Mouse (Mus musculus): ENCODE measurements at regions not wholly inside any gene's neighbourhood (a gene's known extent, or its start where the extent isn't known, plus 50 kb on each side); places are given as distances from the start of the nearest gene placed in this dataset.

DNA sequence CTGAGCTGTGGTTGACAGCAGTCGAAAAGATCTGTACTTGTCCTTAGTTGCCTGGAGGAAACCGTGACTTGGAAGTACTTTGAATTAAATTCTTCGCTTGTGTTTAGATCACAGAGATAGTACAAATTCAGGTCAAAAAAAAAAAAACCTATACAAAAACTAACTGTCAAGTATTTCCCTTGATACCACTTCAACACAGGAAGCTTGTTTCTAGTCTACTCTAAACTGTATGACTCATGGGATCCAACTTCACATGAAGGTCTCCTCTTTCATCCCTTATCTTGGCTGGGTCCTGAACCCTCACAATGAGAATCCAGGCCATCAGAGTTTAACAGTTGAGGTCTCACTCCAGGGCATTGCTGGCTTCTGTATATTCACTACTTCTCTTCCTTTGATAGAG lies 54.8 kb downstream of the Tmem30b start:
- 66% methylated on average over 3 of the region's 3 CpGs for WGBS

GRCm38 (mm10) chr12:73482858-73483257 lies 63.3 kb downstream of the Tmem30b start:
- no peak overlapping the region for H3K27ac ChIP-seq (ENCODE audit: low read length)
- no peaks in the 10 kb centered on the region for H3K36me3 ChIP-seq (ENCODE audit: control insufficient read depth, insufficient read depth, low read length)
- H3K4me1 ChIP-seq (ENCODE audit: control insufficient read depth, insufficient read depth, low read length), result no peaks in the 10 kb centered on the region
- H3K9ac ChIP-seq (ENCODE audit: low read length), result no peak overlapping the region
- 88% methylated on average over 2 of the region's 2 CpGs for WGBS
- H3K27me3 ChIP-seq (ENCODE audit: control insufficient read depth, insufficient read depth, low read length), result 0 out of 2 replicates have a peak, but pooled peaks cover 3% of the 10 kb centered on the region
- no peak overlapping the region for H3K4me3 ChIP-seq (replicated peaks; ENCODE audit: low read length)
- no peak for ATAC-seq (ENCODE audit: insufficient read depth, low FRiP score)
- H3K4me2 ChIP-seq (ENCODE audit: low read depth, low read length), result no peak overlapping the region
- no peaks in the 10 kb centered on the region for H3K9me3 ChIP-seq (replicated peaks; ENCODE audit: control insufficient read depth, low read length)

More for the DNA sequence above, 54.8 kb downstream of the Tmem30b start:
- Histone ChIP-seq H3K4me2 (ENCODE audit: low read depth, low read length) (no peak overlapping the region), H3K9me3 (replicated peaks; ENCODE audit: control insufficient read depth, low read length) (no peaks in the 10 kb centered on the region), H3K27me3 (ENCODE audit: control insufficient read depth, insufficient read depth, low read length) (no peaks in the 10 kb centered on the region), H3K4me3 (replicated peaks; ENCODE audit: low read length) (no peak overlapping the region), H3K4me1 (ENCODE audit: control insufficient read depth, insufficient read depth, low read length) (no peaks in the 10 kb centered on the region), H3K9ac (ENCODE audit: low read length) (no peak overlapping the region), H3K27ac (ENCODE audit: low read length) (no peak overlapping the region), H3K36me3 (ENCODE audit: control insufficient read depth, insufficient read depth, low read length) (no peaks in the 10 kb centered on the region)
- no peak for ATAC-seq (ENCODE audit: insufficient read depth, low FRiP score)

DNA sequence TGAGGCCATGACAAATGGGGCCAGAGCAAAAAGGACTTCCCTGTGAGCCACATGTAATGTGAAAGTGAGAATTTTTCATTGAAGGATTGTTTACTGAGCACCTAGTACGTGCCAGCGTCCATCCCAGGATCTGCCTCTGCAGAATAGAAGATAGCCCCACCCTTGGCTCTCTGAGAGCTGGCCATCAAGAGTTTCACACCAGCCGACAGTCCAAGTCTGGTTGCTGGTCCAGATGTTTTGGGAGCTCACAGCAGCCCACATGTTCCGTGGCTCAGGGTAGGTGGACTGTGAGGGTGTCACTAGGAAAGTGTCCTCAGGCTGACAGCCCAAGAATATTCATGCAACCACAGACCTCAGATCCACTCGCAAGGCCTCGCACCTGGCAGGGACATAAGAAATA lies 63.9 kb downstream of the Tmem30b start:
- WGBS, result 82% methylated on average over 6 of the region's 6 CpGs
- no peaks in the 10 kb centered on the region for H3K36me3 ChIP-seq (ENCODE audit: control insufficient read depth, insufficient read depth, low read length)
- no peaks in the 10 kb centered on the region for H3K9me3 ChIP-seq (replicated peaks; ENCODE audit: control insufficient read depth, low read length)
- no peak for ATAC-seq (ENCODE audit: insufficient read depth, low FRiP score)
- H3K27me3 ChIP-seq (ENCODE audit: control insufficient read depth, insufficient read depth, low read length), result 0 out of 2 replicates have a peak, but pooled peaks cover 3% of the 10 kb centered on the region
- no peak overlapping the region for H3K9ac ChIP-seq (ENCODE audit: low read length)
- H3K4me2 ChIP-seq (ENCODE audit: low read depth, low read length), result no peak overlapping the region
- no peaks in the 10 kb centered on the region for H3K4me1 ChIP-seq (ENCODE audit: control insufficient read depth, insufficient read depth, low read length)
- H3K4me3 ChIP-seq (replicated peaks; ENCODE audit: low read length), result no peak overlapping the region
- no peak overlapping the region for H3K27ac ChIP-seq (ENCODE audit: low read length)

DNA sequence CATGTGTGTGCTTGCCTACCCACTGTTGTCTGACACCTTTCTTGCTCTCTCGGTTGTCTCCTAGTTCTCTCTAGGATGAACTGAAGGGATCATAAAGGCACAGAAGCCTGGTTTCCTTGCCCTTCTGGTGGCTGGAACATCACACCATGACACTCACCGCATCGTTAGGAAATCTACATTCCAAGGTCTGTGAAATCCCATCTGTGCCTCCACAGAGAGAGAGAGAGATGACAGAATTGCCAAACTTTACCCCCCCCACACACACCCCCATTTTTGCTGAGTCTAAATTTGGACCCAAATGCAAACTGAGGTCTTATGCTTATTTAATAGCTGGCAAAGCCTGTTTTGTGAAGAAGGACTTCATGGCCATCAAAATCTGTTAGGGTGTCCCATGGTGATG lies 64.5 kb downstream of the Tmem30b start:
- H3K27me3 ChIP-seq (ENCODE audit: control insufficient read depth, insufficient read depth, low read length), result 0 out of 2 replicates have a peak, but pooled peaks cover 3% of the 10 kb centered on the region
- H3K4me2 ChIP-seq (ENCODE audit: low read depth, low read length), result no peak overlapping the region
- H3K27ac ChIP-seq (ENCODE audit: low read length), result no peak overlapping the region
- H3K9me3 ChIP-seq (replicated peaks; ENCODE audit: control insufficient read depth, low read length), result no peaks in the 10 kb centered on the region
- no peak for ATAC-seq (ENCODE audit: insufficient read depth, low FRiP score)
- no peaks in the 10 kb centered on the region for H3K36me3 ChIP-seq (ENCODE audit: control insufficient read depth, insufficient read depth, low read length)
- 84% methylated on average over 3 of the region's 3 CpGs for WGBS
- no peak overlapping the region for H3K9ac ChIP-seq (ENCODE audit: low read length)
- no peak overlapping the region for H3K4me3 ChIP-seq (replicated peaks; ENCODE audit: low read length)
- H3K4me1 ChIP-seq (ENCODE audit: control insufficient read depth, insufficient read depth, low read length), result no peaks in the 10 kb centered on the region; the same call in 1 of the 2 replicates

DNA sequence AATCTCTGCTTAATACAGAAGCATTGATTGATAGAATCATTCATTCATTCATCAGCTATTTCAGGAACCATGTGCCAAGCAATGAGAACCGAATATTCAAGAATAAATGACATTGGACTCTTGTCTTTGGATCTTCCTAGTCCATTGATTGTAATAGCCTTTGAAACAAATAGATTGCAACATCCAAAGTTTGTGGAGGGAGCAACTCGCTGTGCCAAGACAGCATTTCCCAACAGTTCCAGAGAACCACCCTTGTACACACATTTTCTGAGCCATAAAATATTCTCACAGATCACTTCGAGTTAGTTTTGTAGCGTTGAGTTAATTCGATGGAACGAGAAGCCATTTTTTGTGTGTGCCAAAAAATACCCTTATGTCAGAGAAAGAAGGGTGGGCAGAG lies 65.0 kb downstream of the Tmem30b start:
- no peak overlapping the region for H3K27ac ChIP-seq (ENCODE audit: low read length)
- H3K4me3 ChIP-seq (replicated peaks; ENCODE audit: low read length), result no peak overlapping the region
- no peaks in the 10 kb centered on the region for H3K36me3 ChIP-seq (ENCODE audit: control insufficient read depth, insufficient read depth, low read length)
- no peak overlapping the region for H3K4me2 ChIP-seq (ENCODE audit: low read depth, low read length)
- 0 out of 2 replicates have a peak, but pooled peaks cover 3% of the 10 kb centered on the region for H3K27me3 ChIP-seq (ENCODE audit: control insufficient read depth, insufficient read depth, low read length)
- no peak overlapping the region for H3K9ac ChIP-seq (ENCODE audit: low read length)
- 89% methylated on average over 6 of the region's 6 CpGs for WGBS
- ATAC-seq (ENCODE audit: insufficient read depth, low FRiP score), result no peak
- peaks cover 5% of the 10 kb centered on the region; the same call in 1 of the 2 replicates for H3K4me1 ChIP-seq (ENCODE audit: control insufficient read depth, insufficient read depth, low read length)
- H3K9me3 ChIP-seq (replicated peaks; ENCODE audit: control insufficient read depth, low read length), result no peaks in the 10 kb centered on the region

- H3K9ac ChIP-seq (ENCODE audit: low read length), result no peak overlapping the region
- no peak for ATAC-seq (ENCODE audit: insufficient read depth, low FRiP score)
- WGBS, result 91% methylated on average over 6 of the region's 6 CpGs
- H3K27ac ChIP-seq (ENCODE audit: low read length), result no peak overlapping the region
- H3K36me3 ChIP-seq (ENCODE audit: control insufficient read depth, insufficient read depth, low read length), result no peaks in the 10 kb centered on the region
- H3K27me3 ChIP-seq (ENCODE audit: control insufficient read depth, insufficient read depth, low read length), result 0 out of 2 replicates have a peak, but pooled peaks cover 3% of the 10 kb centered on the region
- H3K4me1 ChIP-seq (ENCODE audit: control insufficient read depth, insufficient read depth, low read length), result peaks cover 5% of the 10 kb centered on the region; the same call in 1 of the 2 replicates
- no peaks in the 10 kb centered on the region for H3K9me3 ChIP-seq (replicated peaks; ENCODE audit: control insufficient read depth, low read length)
- no peak overlapping the region for H3K4me2 ChIP-seq (ENCODE audit: low read depth, low read length)
- no peak overlapping the region for H3K4me3 ChIP-seq (replicated peaks; ENCODE audit: low read length)
Observed at GRCm38 (mm10) chr12:73480610-73480971, 65.6 kb downstream of the Tmem30b start.

DNA sequence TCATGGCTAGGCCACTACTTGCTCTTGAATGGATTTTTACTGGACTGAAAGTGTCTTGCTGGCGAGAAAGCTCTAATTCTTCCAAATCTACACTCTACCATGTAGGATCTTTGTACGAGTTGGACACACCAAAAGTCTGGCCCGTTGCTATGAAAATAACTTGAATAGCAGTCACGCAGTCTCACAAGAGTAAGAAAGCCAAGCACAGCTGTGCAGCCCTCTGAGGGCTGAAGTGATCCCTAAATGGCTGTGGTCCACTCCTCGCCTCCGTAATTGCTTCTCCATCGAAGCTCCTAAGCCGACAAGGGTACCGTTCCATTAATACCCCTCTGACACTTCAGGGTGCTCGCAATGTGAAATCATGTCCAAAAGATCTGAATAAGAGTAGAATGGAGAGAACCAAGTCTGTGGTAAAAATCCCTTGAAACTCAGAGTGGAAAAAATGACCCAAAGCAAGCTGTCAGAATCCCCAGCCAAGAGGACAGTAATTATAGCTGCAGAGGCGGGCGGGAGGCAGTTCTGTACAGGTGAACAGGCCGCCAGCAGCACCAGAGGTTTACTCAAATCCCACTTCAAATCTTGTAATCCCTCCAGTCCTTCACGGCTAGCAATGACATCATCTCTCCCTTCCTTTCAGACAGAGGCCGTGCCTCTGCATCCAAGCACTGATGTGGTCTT lies 66.1 kb downstream of the Tmem30b start:
- Histone ChIP-seq H3K27ac (ENCODE audit: low read length) (no peak overlapping the region), H3K9me3 (replicated peaks; ENCODE audit: control insufficient read depth, low read length) (no peaks in the 10 kb centered on the region), H3K4me3 (replicated peaks; ENCODE audit: low read length) (no peak overlapping the region), H3K4me2 (ENCODE audit: low read depth, low read length) (no peak overlapping the region), H3K4me1 (ENCODE audit: control insufficient read depth, insufficient read depth, low read length) (peaks cover 5% of the 10 kb centered on the region; the same call in 1 of the 2 replicates), H3K27me3 (ENCODE audit: control insufficient read depth, insufficient read depth, low read length) (0 out of 2 replicates have a peak, but pooled peaks cover 3% of the 10 kb centered on the region), H3K36me3 (ENCODE audit: control insufficient read depth, insufficient read depth, low read length) (no peaks in the 10 kb centered on the region), H3K9ac (ENCODE audit: low read length) (no peak overlapping the region)
- no peak for ATAC-seq (ENCODE audit: insufficient read depth, low FRiP score)
- 83% methylated on average over 15 of the region's 15 CpGs for WGBS

DNA sequence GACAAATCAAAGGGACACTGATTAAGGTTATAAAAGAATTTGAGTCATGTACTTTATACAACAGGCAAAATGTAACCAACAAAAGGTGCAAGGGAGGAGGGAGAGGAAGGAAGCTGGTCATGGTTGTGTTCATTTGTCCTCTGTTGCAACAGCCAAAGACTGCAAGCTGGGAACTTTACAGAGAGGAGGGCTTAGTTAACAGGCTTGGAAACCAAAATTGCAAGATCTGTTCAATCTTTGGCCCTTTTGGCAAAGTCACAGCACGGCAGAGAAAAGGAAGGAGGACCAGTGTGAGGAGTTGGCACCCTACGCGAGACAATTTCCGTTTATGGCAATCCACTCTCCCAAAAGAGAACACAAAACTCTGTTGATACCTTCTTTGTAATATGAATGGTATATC lies 67.6 kb downstream of the Tmem30b start:
- H3K4me1 ChIP-seq (ENCODE audit: control insufficient read depth, insufficient read depth, low read length), result peaks cover 5% of the 10 kb centered on the region; the same call in 1 of the 2 replicates
- H3K27me3 ChIP-seq (ENCODE audit: control insufficient read depth, insufficient read depth, low read length), result 0 out of 2 replicates have a peak, but pooled peaks cover 3% of the 10 kb centered on the region
- no peaks in the 10 kb centered on the region for H3K9me3 ChIP-seq (replicated peaks; ENCODE audit: control insufficient read depth, low read length)
- H3K27ac ChIP-seq (ENCODE audit: low read length), result no peak overlapping the region
- H3K4me2 ChIP-seq (ENCODE audit: low read depth, low read length), result no peak overlapping the region
- no peak overlapping the region for H3K9ac ChIP-seq (ENCODE audit: low read length)
- ATAC-seq (ENCODE audit: insufficient read depth, low FRiP score), result no peak
- 89% methylated on average over 4 of the region's 4 CpGs for WGBS
- H3K4me3 ChIP-seq (replicated peaks; ENCODE audit: low read length), result no peak overlapping the region
- no peaks in the 10 kb centered on the region for H3K36me3 ChIP-seq (ENCODE audit: control insufficient read depth, insufficient read depth, low read length)

DNA sequence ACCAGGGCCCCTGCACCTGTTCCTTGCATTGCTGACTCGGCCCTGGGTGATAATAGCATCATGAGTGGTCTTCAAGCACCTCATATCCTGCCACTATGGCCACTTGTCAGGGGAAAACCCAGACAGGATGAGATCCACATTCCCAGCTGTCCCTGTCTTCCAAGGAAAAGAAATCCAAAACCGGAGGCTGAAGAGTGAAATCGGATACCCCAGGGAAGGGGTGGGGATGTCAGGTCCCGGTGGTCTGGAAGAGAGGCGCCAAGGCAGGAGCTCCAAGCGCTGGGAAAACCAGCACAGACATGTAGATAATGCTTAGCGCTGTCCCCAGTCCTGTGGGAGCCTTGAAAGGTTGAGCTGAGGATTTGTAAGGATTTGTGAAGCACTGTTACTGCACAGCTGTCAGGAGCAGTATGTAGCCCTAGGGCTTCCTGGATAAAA lies 69.8 kb downstream of the Tmem30b start:
- Histone ChIP-seq H3K9me3 (replicated peaks; ENCODE audit: control insufficient read depth, low read length) (no peaks in the 10 kb centered on the region), H3K36me3 (ENCODE audit: control insufficient read depth, insufficient read depth, low read length) (no peaks in the 10 kb centered on the region), H3K27ac (ENCODE audit: low read length) (no peak overlapping the region), H3K4me3 (replicated peaks; ENCODE audit: low read length) (no peak overlapping the region), H3K4me1 (ENCODE audit: control insufficient read depth, insufficient read depth, low read length) (peaks cover 5% of the 10 kb centered on the region; the same call in 1 of the 2 replicates), H3K9ac (ENCODE audit: low read length) (no peak overlapping the region), H3K4me2 (ENCODE audit: low read depth, low read length) (no peak overlapping the region), H3K27me3 (ENCODE audit: control insufficient read depth, insufficient read depth, low read length) (0 out of 2 replicates have a peak, but pooled peaks cover 3% of the 10 kb centered on the region)
- ATAC-seq (ENCODE audit: insufficient read depth, low FRiP score), result no peak
- WGBS, result 6% methylated on average over 7 of the region's 7 CpGs

All from stomach, embryonic 16.5 days (tissue).